Mouse (Mus musculus) cerebellum, postnatal 4 days (tissue): Measurements from ENCODE around the gene Cnnm2.

Experiments used
- DNase-seq, 2 experiments: peaks; one replicate each; pipeline ENCODE4 v3.0.0; 2022; ENCODE audit warnings: low spot score in 2 of 2, mixed read lengths in 1 of 2

The Cnnm2 gene

DNA sequence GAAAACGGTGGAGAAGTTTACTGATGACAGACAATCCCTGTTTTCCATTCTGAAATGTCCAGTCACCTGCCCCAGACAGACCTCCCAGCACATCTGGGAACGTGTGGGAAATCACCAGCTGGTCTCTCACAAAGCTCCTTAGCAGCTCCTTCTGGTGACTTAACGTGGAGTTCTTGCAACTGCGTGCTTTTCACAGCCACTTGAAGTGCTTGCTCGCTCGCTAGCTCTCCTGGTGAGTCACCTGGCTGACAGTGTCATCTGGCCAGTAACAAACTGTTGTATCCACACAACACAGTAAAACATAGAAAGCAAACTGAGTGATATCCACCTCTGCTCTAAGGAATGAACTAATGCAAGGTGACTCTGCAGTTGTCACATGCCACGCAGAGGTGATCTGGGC lies 125.4 kb downstream of the Cnnm2 start:
- peak in 1 of 2 experiments; percentile 11 for DNase-seq

- DNase-seq, result no peak
Measured at GRCm38 (mm10) chr19:46887811-46888527, 126.6 kb downstream of the Cnnm2 start.

DNA sequence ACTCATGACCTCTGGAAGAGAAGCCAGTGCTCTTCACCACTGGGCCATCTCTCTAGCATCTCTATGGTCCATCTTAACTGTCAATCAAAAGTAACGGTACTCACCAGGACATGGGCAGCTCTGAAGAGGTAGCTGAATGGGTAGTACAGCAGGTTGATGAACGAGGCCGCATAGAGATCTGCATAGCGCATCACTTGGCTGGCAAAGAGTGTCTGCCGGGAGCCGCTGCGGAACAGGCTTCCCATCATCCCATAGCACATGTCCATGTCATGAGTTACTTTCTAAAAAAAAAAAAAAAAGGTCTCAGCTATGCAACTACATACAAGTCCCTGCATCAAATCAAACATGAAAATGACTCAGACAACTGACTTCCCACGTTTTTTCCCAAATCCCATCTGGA lies 128.3 kb downstream of the Cnnm2 start:
- DNase-seq, result peak in 1 of 2 experiments; percentile 10

DNA sequence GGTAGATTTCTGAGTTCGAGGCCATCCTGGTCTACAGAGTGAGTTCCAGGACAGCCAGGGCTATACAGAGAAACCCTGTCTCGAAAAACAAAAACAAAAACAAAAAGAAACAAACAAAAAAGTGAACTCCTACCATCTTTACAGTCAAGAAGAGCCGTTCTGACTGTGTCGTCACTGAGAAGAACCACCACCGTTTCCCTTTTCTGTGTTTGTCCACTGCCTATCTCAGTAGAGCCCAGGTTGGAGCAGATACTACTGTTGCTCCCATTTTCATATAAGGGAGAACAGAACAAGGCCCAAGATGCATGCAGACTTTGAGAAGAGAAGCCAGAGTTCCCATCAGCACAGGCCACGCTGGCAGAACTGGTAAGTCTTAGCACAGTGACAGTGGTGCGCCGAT lies 129.3 kb downstream of the Cnnm2 start:
- DNase-seq, result no peak

DNA sequence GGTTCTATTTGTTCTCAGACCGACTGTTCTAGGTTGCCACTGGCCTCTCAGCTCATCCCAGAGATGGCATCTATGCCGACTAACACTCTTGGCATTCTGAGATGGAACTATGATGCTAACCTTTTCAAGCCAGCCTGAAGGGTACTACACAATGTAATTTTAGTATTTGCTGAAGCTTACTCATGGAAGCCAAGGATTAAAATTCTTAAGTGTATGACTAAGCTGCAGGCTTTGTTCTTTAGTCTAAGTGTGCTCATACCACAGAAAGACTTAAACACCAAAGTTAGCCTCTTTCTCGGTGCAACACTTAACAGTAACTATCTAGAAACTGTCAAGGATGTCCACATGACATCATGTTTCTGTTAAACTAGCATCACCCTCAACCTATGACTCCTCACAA lies 131.5 kb downstream of the Cnnm2 start:
- no peak for DNase-seq

GRCm38 (mm10) chr19:46893484-46893883 lies 132.1 kb downstream of the Cnnm2 start:
- DNase-seq, result no peak

DNA sequence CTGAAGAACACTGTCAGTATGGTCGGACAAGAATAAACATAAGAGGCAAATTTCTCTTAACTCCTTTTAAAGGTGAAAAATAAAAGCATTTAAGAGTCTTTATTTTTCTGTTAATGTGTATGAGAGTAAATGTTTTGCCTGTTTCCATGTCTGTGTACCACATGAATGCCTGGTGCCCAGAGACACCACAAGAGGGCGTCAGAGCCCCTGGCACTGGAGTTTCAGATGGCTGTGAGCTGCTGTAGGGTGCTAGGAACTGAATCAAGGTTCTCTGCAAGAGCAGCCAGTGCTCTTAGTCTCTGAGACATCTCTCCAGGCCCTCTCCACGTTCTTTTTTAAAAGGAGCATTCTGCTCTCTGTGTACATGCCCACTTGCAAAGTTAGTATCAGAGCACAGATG lies 135.7 kb downstream of the Cnnm2 start:
- DNase-seq, result no peak

GRCm38 (mm10) chr19:46898222-46898621 lies 136.8 kb downstream of the Cnnm2 start:
- DNase-seq, result no peak

DNA sequence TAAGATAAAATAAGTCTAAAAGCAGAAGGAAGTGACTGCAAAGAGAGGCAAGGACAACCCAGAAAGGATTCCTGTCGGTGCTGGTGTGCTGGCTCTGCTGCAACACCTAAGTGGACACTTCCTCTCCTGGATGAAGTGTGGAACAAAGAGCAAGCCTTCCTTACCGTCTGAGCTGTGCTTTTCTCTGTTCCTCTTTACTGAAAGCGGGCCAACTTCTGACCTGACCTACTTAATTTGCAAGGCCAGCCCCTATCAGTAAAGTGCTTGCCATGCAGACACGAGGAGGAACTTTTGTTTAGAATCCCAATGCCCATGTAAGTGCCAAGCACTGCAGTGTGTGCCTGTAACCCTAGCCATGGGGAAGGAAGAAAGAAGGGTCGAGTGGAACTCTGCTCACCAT lies 137.9 kb downstream of the Cnnm2 start:
- no peak for DNase-seq

DNA sequence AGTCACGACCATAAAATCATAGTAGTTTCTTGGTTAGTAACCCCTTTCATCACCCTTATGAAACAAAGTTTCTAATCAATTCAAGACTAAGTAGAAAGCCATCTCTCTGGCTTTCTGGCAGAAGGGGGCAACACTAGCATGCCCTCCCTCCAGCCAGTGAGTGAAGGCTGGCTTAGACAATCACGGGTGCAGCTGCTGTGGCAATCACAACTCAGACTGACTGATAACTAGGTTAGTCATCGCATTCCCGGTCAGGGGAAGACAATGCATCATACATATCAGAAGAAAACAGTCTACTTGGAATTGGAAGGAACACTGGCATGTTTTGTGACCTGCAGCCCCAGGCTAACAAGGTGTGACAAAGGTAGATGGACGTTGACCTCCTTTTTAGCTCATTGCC lies 138.5 kb downstream of the Cnnm2 start:
- no peak for DNase-seq

- no peak for DNase-seq
Measured at GRCm38 (mm10) chr19:46900786-46901185, 139.4 kb downstream of the Cnnm2 start.

GRCm38 (mm10) chr19:46901323-46901722 lies 139.9 kb downstream of the Cnnm2 start:
- DNase-seq, result no peak

DNA sequence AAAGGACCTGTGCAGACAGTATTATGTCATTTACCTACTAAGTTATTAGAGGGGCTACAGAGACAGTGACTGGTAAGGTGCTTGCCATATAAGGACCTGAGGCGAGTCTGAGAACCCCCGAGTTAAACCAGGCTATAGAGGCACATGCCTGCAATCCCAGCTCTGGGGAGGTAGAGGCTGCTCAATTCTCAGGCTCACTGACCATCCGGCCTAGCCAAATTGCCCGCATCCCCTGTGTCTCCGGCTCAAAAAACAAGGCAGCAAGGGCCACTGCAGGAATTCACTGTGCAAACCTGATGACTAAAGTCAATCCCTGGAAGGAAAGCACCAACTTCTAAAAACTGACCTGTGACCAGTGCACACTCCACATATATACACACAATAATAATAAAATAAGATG lies 142.0 kb downstream of the Cnnm2 start:
- no peak for DNase-seq

GRCm38 (mm10) chr19:46904907-46905306 lies 143.5 kb downstream of the Cnnm2 start:
- DNase-seq, result no peak

DNA sequence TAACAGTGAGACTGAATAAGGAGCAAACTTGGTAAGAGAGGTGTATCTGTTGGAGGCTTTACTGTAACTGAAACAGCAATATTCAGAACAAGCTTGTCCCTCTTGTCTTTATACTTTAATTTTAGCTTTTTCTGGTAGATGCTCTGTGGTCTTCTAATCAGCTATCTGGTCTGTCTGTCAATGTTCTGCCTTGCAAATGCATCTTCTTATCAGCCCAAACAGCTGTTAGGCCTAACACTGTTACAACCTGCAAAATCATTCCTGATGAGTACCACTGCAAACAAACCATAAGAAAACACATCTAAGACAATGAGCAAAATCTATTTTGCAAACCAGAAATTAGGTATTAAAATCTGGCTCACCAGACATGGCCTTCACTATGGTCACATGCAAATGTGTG lies 144.0 kb downstream of the Cnnm2 start:
- DNase-seq, result no peak

DNA sequence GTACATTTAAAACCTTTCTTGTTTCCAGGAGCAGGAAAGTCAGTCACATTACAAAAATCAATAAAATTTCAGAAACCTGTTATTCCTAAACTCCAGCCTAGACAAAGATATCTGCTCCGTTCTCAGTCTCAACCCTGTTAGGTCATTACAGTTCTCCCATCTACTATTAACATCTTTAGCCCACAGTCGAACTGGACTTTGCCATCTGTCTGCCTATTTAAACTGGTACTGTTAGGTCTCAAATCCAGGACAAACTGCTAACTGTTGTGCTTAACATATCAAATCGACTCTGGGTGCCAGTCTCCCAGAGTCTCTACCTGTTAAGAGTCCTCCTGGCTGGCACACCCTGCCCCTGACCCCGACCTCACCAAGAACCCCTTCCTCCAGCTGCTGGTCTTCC lies 144.6 kb downstream of the Cnnm2 start:
- no peak for DNase-seq

DNA sequence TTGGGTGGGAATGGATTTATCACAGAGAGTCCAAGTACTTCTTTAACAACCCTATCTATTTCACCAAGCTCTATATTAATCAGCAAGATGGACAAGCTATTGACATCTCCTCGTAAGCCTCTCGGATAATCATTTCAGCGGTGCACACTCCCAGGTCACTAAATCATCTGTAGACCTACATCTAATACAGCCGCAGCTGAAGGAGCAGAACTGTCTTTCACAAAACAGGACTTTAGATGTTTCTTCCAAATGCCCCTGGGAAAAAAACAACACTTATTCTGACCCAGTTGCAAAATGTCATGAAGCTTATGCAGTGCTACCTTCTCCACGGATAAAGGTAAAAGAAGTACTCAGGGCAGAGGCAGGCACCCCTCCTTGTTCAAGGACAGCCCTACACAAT lies 146.8 kb downstream of the Cnnm2 start:
- no peak for DNase-seq

GRCm38 (mm10) chr19:46908977-46909376 lies 147.6 kb downstream of the Cnnm2 start:
- no peak for DNase-seq

- DNase-seq, result no peak
Measured at GRCm38 (mm10) chr19:46911492-46911891, 150.1 kb downstream of the Cnnm2 start.

DNA sequence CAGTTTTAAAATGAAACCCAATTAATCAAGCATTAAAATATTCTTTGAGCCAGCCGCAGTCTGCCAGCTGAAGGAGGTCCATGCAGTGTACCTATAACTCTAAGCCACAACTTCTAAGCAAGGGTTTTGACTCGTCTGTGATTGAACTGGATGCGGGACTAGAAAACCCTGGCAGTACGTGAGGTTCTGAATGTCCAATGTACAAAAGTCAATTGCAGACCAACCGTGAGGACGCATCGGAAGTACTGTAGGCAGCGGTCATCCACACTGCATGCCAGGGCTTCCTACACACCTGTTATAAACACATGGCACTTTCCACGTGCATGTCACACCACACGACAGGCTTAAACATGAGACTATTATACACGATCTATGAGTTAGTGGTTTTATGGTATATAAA lies 152.2 kb downstream of the Cnnm2 start:
- no peak for DNase-seq

- no peak for DNase-seq
Measured at GRCm38 (mm10) chr19:46915406-46916080, 154.1 kb downstream of the Cnnm2 start.

DNA sequence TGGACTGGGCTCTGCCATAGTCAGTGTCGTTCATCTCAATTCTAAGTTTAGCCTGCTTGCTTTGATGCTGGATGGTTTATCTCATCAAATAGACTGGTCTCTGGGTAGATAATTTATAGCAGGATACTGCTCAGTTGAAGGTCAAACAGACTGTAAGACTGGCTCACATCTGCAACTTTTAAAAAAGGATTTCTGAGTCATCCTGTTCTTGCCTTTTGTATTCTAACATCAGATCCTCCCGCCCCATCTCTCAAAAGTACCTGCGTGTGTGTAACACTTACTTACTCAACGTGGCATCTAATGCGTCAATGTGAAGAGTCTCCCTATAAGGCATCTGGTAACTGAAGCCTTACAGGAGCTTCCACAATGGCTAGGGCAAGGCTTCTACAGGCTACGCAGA lies 159.2 kb downstream of the Cnnm2 start:
- DNase-seq, result no peak

- no peak for DNase-seq
Measured at GRCm38 (mm10) chr19:46926357-46926756, 165.0 kb downstream of the Cnnm2 start.

- no peak for DNase-seq
Measured at GRCm38 (mm10) chr19:46926951-46927350, 165.6 kb downstream of the Cnnm2 start.
